Mouse (Mus musculus) olfactory bulb, adult 2 months (tissue): ENCODE measurements around the gene Has1. TPM values are rescaled to one million over a fixed set of nuclear protein-coding genes. Genes with fewer than 3 reads are reported as not detected.

ENCODE experiments used
- H3K27ac ChIP-seq: fragments of 200-500 bp; 2 replicates; pipeline ENCODE4 v1.5.1; 2012; ENCODE audit warnings: low read depth, low read length; ENCODE audit not compliant: insufficient read depth
- H3K4me1 ChIP-seq: fragments of 200-500 bp; 2 replicates; pipeline ENCODE4 v1.6.1; 2012; ENCODE audit warnings: low read length; ENCODE audit not compliant: control insufficient read depth, insufficient read depth
- H3K4me3 ChIP-seq: fragments of 200-500 bp; 2 replicates; pipeline ENCODE4 v1.5.1; 2012; ENCODE audit warnings: mild to moderate bottlenecking, low read depth, low read length, moderate library complexity; ENCODE audit not compliant: insufficient read depth
- CTCF ChIP-seq: fragments of 200-500 bp; IDR thresholded peaks from 2 replicates; pipeline ENCODE4 v1.5.1; 2012; ENCODE audit warnings: low read depth, mild to moderate bottlenecking, low read length, moderate library complexity; ENCODE audit not compliant: insufficient read depth
- POLR2A ChIP-seq: fragments of 200-500 bp; IDR thresholded peaks from 2 replicates; pipeline ENCODE4 v1.6.1; 2012; ENCODE audit warnings: mild to moderate bottlenecking, low read depth, low read length, moderate library complexity; ENCODE audit not compliant: insufficient read depth
- WGBS: fragments of 180-500 bp; shearing (Covaris S2); methylation state at CpG from one replicate; pipeline ENCODE4 v1.1.7; 2018; 5-methylcytosine and 5-hydroxymethylcytosine counted together
- polyA plus RNA-seq: library from polyadenylated mRNA; stranded (reverse); fragments of >200 nt; gene quantifications from 2 replicates; pipeline ENCODE4 v1.2.4, GENCODE M21; 2012; ENCODE audit warnings: low replicate concordance; ENCODE audit not compliant: missing spikeins, insufficient read depth, insufficient read length

Gene Has1
- polyA plus RNA-seq, 1 experiment, result not detected

- no peak for TF ChIP-seq CTCF
- no peak for TF ChIP-seq POLR2A
- 0 out of 2 replicates have a peak, but pooled peaks cover 3% of the 10 kb centered on the region for H3K4me1 ChIP-seq
- H3K27ac ChIP-seq, result no peak overlapping the region
- WGBS, result 89% methylated on average over 6 of the region's 6 CpGs
- H3K4me3 ChIP-seq, result no peak overlapping the region
Observed at GRCm38 (mm10) chr17:17823612-17824336, 31.2 kb downstream of the Has1 start.

- Histone ChIP-seq H3K4me1 (no peaks in the 10 kb centered on the region), H3K27ac (no peak overlapping the region), H3K4me3 (no peak overlapping the region)
- no peak for TF ChIP-seq CTCF
- TF ChIP-seq POLR2A, result no peak
- 57% methylated on average over 2 of the region's 2 CpGs for WGBS
Observed at GRCm38 (mm10) chr17:17795527-17795926, 59.5 kb downstream of the Has1 start.

Other genes with a start within 250 kb of the Has1 start
- 78.2 and 138 TPM in 2 replicates for gene Lnpep, start 230.2 kb downstream of the Has1 start, polyA plus RNA-seq
- gene Vmn2r90, start 151.5 kb downstream of the Has1 start, polyA plus RNA-seq, result not detected in 2 replicates
- gene Spaca6, start 28.0 kb downstream of the Has1 start, polyA plus RNA-seq, result not detected in 2 replicates
- gene Fpr1, start 28.7 kb upstream of the Has1 start, polyA plus RNA-seq, result not detected in 2 replicates
- not detected in 2 replicates for gene Fpr2, start 32.6 kb upstream of the Has1 start, polyA plus RNA-seq
- not detected in 2 replicates for gene Fpr3, start 32.6 kb upstream of the Has1 start, polyA plus RNA-seq
- not detected in 2 replicates for gene Fpr-rs4, start 166.5 kb upstream of the Has1 start, polyA plus RNA-seq
- gene Vmn2r124, start 194.2 kb upstream of the Has1 start, polyA plus RNA-seq, result not detected in 2 replicates
- not detected in 2 replicates for gene Vmn2r91, start 229.8 kb upstream of the Has1 start, polyA plus RNA-seq